Mouse (Mus musculus): ENCODE data around the gene Btbd35f22. TPM values are rescaled to one million over a fixed set of nuclear protein-coding genes. Genes with fewer than 3 reads are reported as not detected.
"Not testable (repeated sequence)": the region's sequence is repeated elsewhere in the genome, so short reads cannot be mapped to it uniquely, and the experiment has no call there.

Gene Btbd35f22
- not detected for total RNA-seq (2021)

DNA sequence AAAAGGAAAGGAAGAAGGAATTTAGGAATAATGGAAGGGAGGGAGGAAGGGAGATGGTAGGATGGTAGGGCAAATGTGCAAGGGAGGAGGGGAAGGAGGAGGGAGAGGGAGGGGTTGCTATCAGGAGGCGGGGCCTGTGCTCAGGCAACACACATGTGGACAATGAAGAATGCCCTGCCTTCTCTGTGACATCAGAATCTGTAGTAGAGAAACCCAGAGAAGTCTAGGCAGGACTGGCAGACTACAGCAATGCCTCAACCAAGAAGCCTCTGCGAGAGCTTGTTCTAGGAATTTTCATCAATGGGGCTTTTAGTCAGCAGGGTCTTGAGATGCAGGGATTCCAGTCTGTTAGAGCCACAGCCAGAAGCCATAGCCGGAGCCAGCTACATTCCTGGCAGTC, at the start of gene Btbd35f22:
Btbd35f22 (plus strand) TSS at position 301 of the 400 bp plus-strand sequence.
- DNase-seq = not testable (repeated sequence)

Other genes with a start within 250 kb of the Btbd35f22 start
- not detected for gene Gm21637, start 85.8 kb upstream of the Btbd35f22 start, total RNA-seq (2021)
- gene Btbd35f2, start 230.6 kb downstream of the Btbd35f22 start, total RNA-seq (2021) = not detected